Mouse (Mus musculus): ENCODE measurements at regions not wholly inside any gene's neighbourhood (a gene's known extent, or its start where the extent isn't known, plus 50 kb on each side); places are given as distances from the start of the nearest gene placed in this dataset.
"Not testable (repeated sequence)": the region's sequence is repeated elsewhere in the genome, so short reads cannot be mapped to it uniquely, and the experiment has no call there.

GRCm38 (mm10) chr14:86315974-86316373, 825.1 kb downstream of the Diaph3 start:
- DNase-seq (ENCODE audit: low spot score), result no peak

GRCm38 (mm10) chr14:86308949-86309543, 832.0 kb downstream of the Diaph3 start:
- DNase-seq (ENCODE audit: low spot score), result no peak

- DNase-seq (ENCODE audit: low spot score), result peak; percentile 71
Observed at GRCm38 (mm10) chr14:86307806-86308205, 833.2 kb downstream of the Diaph3 start.

- DNase-seq (ENCODE audit: low spot score), result no peak
Observed at GRCm38 (mm10) chr14:86301666-86302065, 839.4 kb downstream of the Diaph3 start.

- DNase-seq (ENCODE audit: low spot score), result no peak
Observed at GRCm38 (mm10) chr14:86300811-86301210, 840.2 kb downstream of the Diaph3 start.

GRCm38 (mm10) chr14:86297991-86298390, 843.0 kb downstream of the Diaph3 start:
- DNase-seq (ENCODE audit: low spot score), result no peak

GRCm38 (mm10) chr14:86294606-86295005, 846.4 kb downstream of the Diaph3 start:
- not testable (repeated sequence) for DNase-seq (ENCODE audit: low spot score)

GRCm38 (mm10) chr14:86293804-86294203, 847.2 kb downstream of the Diaph3 start:
- no peak for DNase-seq (ENCODE audit: low spot score)

GRCm38 (mm10) chr14:86293371-86293770, 847.7 kb downstream of the Diaph3 start:
- no peak for DNase-seq (ENCODE audit: low spot score)

GRCm38 (mm10) chr14:86290556-86290955, 850.5 kb downstream of the Diaph3 start:
- no peak for DNase-seq (ENCODE audit: low spot score)

GRCm38 (mm10) chr14:86261640-86262230, 879.3 kb downstream of the Diaph3 start:
- DNase-seq (ENCODE audit: low spot score), result no peak

- no peak for DNase-seq (ENCODE audit: low spot score)
Observed at GRCm38 (mm10) chr14:86254196-86254595, 886.8 kb downstream of the Diaph3 start.

- DNase-seq (ENCODE audit: low spot score), result no peak
Observed at GRCm38 (mm10) chr14:86251617-86252016, 889.4 kb downstream of the Diaph3 start.

- DNase-seq (ENCODE audit: low spot score), result no peak
Observed at GRCm38 (mm10) chr14:86247686-86248085, 893.3 kb downstream of the Diaph3 start.

GRCm38 (mm10) chr14:86246770-86247169, 894.3 kb downstream of the Diaph3 start:
- no peak for DNase-seq (ENCODE audit: low spot score)

- DNase-seq (ENCODE audit: low spot score), result no peak
Observed at GRCm38 (mm10) chr14:86243662-86244061, 897.4 kb downstream of the Diaph3 start.

- DNase-seq (ENCODE audit: low spot score), result no peak
Observed at GRCm38 (mm10) chr14:86242836-86243235, 898.2 kb downstream of the Diaph3 start.

GRCm38 (mm10) chr14:86239090-86239489, 901.9 kb downstream of the Diaph3 start:
- no peak for DNase-seq (ENCODE audit: low spot score)

- DNase-seq (ENCODE audit: low spot score), result no peak
Observed at GRCm38 (mm10) chr14:86233305-86233704, 907.7 kb downstream of the Diaph3 start.

GRCm38 (mm10) chr14:86230609-86231008, 910.4 kb downstream of the Diaph3 start:
- DNase-seq (ENCODE audit: low spot score), result no peak

GRCm38 (mm10) chr14:86229755-86230154, 911.3 kb downstream of the Diaph3 start:
- no peak for DNase-seq (ENCODE audit: low spot score)

GRCm38 (mm10) chr14:86215711-86216110, 925.3 kb downstream of the Diaph3 start:
- DNase-seq (ENCODE audit: low spot score), result no peak

GRCm38 (mm10) chr14:86211654-86212053, 929.4 kb downstream of the Diaph3 start:
- no peak for DNase-seq (ENCODE audit: low spot score)

GRCm38 (mm10) chr14:86204582-86204981, 936.5 kb downstream of the Diaph3 start:
- no peak for DNase-seq (ENCODE audit: low spot score)

Data from embryo, embryonic 10 days (tissue).